Mouse (Mus musculus) intestine, embryonic 15.5 days (tissue): ENCODE measurements around the gene Hsd3b1. TPM values are rescaled to one million over a fixed set of nuclear protein-coding genes. Genes with fewer than 3 reads are reported as not detected.
"Not testable (repeated sequence)": the region's sequence is repeated elsewhere in the genome, so short reads cannot be mapped to it uniquely, and the experiment has no call there.

Experiments used
- ATAC-seq: fragments of 200-750 bp; cut with Nextera tagmentation; 2 replicates; pipeline ENCODE4 v1.8.0; 2017; ENCODE audit warnings: moderate TSS enrichment, moderate library complexity
- H3K27ac ChIP-seq: fragments of 300-500 bp; sonication (generic); 2 replicates; pipeline ENCODE4 v1.5.1; 2015; ENCODE audit warnings: mild to moderate bottlenecking, inconsistent platforms
- H3K27me3 ChIP-seq: fragments of 300-500 bp; sonication (generic); replicated peaks from 2 replicates; pipeline ENCODE4 v1.6.1; 2015; ENCODE audit warnings: inconsistent platforms
- H3K36me3 ChIP-seq: fragments of 300-500 bp; sonication (generic); 2 replicates; pipeline ENCODE4 v1.6.1; 2015; ENCODE audit warnings: inconsistent platforms
- H3K4me1 ChIP-seq: fragments of 300-500 bp; sonication (generic); replicated peaks from 2 replicates; pipeline ENCODE4 v1.6.1; 2015; ENCODE audit warnings: inconsistent platforms
- H3K4me2 ChIP-seq: fragments of 300-500 bp; sonication (generic); replicated peaks from 2 replicates; pipeline ENCODE4 v1.6.1; 2015; ENCODE audit warnings: mild to moderate bottlenecking, inconsistent platforms
- H3K4me3 ChIP-seq: fragments of 300-500 bp; sonication (generic); replicated peaks from 2 replicates; pipeline ENCODE4 v1.5.1; 2015; ENCODE audit warnings: inconsistent platforms
- H3K9ac ChIP-seq: fragments of 300-500 bp; sonication (generic); 2 replicates; pipeline ENCODE4 v1.6.1; 2015; ENCODE audit warnings: inconsistent platforms
- H3K9me3 ChIP-seq: fragments of 300-500 bp; sonication (generic); 2 replicates; pipeline ENCODE4 v1.6.1; 2016; ENCODE audit warnings: inconsistent platforms
- WGBS: fragments of 180-500 bp; shearing (Covaris S2); methylation state at CpG from one replicate; pipeline ENCODE4 v1.1.7; 2015; 5-methylcytosine and 5-hydroxymethylcytosine counted together
- polyA plus RNA-seq: library from polyadenylated mRNA; unstranded; fragments of >200 nt; fragmentation: Nextera tagmentation; extraction: Ambion mirVana; gene quantifications from 2 replicates; pipeline ENCODE4 v1.2.1, GENCODE M21; 2015

Hsd3b1 gene
- polyA plus RNA-seq, 1 experiment from 2014 or later: 1.5 TPM

- H3K4me1 ChIP-seq: 0 out of 2 replicates have a peak, but pooled peaks cover 4% of the 10 kb centered on the region
- no peak overlapping the region for H3K9ac ChIP-seq
- no peak overlapping the region for H3K4me3 ChIP-seq
- H3K36me3 ChIP-seq: no peaks in the 10 kb centered on the region
- peak; percentile 67 for ATAC-seq
- H3K9me3 ChIP-seq: no peaks in the 10 kb centered on the region
- no peaks in the 10 kb centered on the region for H3K27me3 ChIP-seq
- H3K27ac ChIP-seq: no peak overlapping the region
- 61% methylated on average over 3 of the region's 3 CpGs for WGBS
- no peak overlapping the region for H3K4me2 ChIP-seq
Observed at GRCm38 (mm10) chr3:98855160-98855559, 4.4 kb downstream of the Hsd3b1 start.

- Histone ChIP-seq H3K4me2 (no peak overlapping the region), H3K27me3 (no peaks in the 10 kb centered on the region), H3K9ac (no peak overlapping the region), H3K4me1 (0 out of 2 replicates have a peak, but pooled peaks cover 4% of the 10 kb centered on the region), H3K27ac (no peak overlapping the region), H3K4me3 (no peak overlapping the region), H3K36me3 (no peaks in the 10 kb centered on the region), H3K9me3 (no peaks in the 10 kb centered on the region)
- peak; percentile 76 for ATAC-seq
- WGBS: 26% methylated on average over 1 of the region's 1 CpGs
Observed at GRCm38 (mm10) chr3:98853685-98854084, 5.9 kb downstream of the Hsd3b1 start.

GRCm38 (mm10) chr3:98853051-98853450 lies 6.5 kb downstream of the Hsd3b1 start:
- ATAC-seq: no peak
- Histone ChIP-seq H3K4me1 (0 out of 2 replicates have a peak, but pooled peaks cover 4% of the 10 kb centered on the region), H3K36me3 (no peaks in the 10 kb centered on the region), H3K27ac (no peak overlapping the region), H3K9me3 (no peaks in the 10 kb centered on the region), H3K4me3 (no peak overlapping the region), H3K4me2 (no peak overlapping the region), H3K27me3 (no peaks in the 10 kb centered on the region), H3K9ac (no peak overlapping the region)
- 90% methylated on average over 3 of the region's 3 CpGs for WGBS

GRCm38 (mm10) chr3:98852631-98853030 lies 7.0 kb downstream of the Hsd3b1 start:
- no peak overlapping the region for H3K27ac ChIP-seq
- no peak for ATAC-seq
- H3K4me3 ChIP-seq: no peak overlapping the region
- no peaks in the 10 kb centered on the region for H3K36me3 ChIP-seq
- no peak overlapping the region for H3K4me2 ChIP-seq
- no peaks in the 10 kb centered on the region for H3K9me3 ChIP-seq
- 0 out of 2 replicates have a peak, but pooled peaks cover 4% of the 10 kb centered on the region for H3K4me1 ChIP-seq
- 86% methylated on average over 6 of the region's 6 CpGs for WGBS
- no peaks in the 10 kb centered on the region for H3K27me3 ChIP-seq
- H3K9ac ChIP-seq: no peak overlapping the region

GRCm38 (mm10) chr3:98851853-98852252 lies 7.7 kb downstream of the Hsd3b1 start:
- Histone ChIP-seq H3K4me3 (no peak overlapping the region), H3K36me3 (no peaks in the 10 kb centered on the region), H3K27ac (no peak overlapping the region), H3K9me3 (no peaks in the 10 kb centered on the region), H3K27me3 (no peaks in the 10 kb centered on the region), H3K9ac (no peak overlapping the region), H3K4me1 (0 out of 2 replicates have a peak, but pooled peaks cover 4% of the 10 kb centered on the region), H3K4me2 (no peak overlapping the region)
- ATAC-seq: no peak
- 74% methylated on average over 2 of the region's 2 CpGs for WGBS

GRCm38 (mm10) chr3:98850262-98850661 lies 9.3 kb downstream of the Hsd3b1 start:
- H3K4me2 ChIP-seq: no peak overlapping the region
- H3K4me3 ChIP-seq: no peak overlapping the region
- no peak for ATAC-seq
- H3K9ac ChIP-seq: no peak overlapping the region
- no peak overlapping the region for H3K27ac ChIP-seq
- 0 out of 2 replicates have a peak, but pooled peaks cover under 1% of the 10 kb centered on the region for H3K4me1 ChIP-seq
- WGBS: 81% methylated on average over 5 of the region's 5 CpGs
- H3K9me3 ChIP-seq: no peaks in the 10 kb centered on the region
- no peaks in the 10 kb centered on the region for H3K27me3 ChIP-seq
- H3K36me3 ChIP-seq: no peaks in the 10 kb centered on the region

- H3K4me2 ChIP-seq: no peak overlapping the region
- H3K9ac ChIP-seq: no peak overlapping the region
- WGBS: 75% methylated on average over 1 of the region's 1 CpGs
- H3K4me3 ChIP-seq: no peak overlapping the region
- peak; percentile 40; the same call in 1 of the 2 replicates for ATAC-seq
- no peaks in the 10 kb centered on the region for H3K27me3 ChIP-seq
- no peaks in the 10 kb centered on the region for H3K9me3 ChIP-seq
- no peaks in the 10 kb centered on the region for H3K4me1 ChIP-seq
- no peak overlapping the region for H3K27ac ChIP-seq
- no peaks in the 10 kb centered on the region for H3K36me3 ChIP-seq
Observed at GRCm38 (mm10) chr3:98848898-98849297, 10.7 kb downstream of the Hsd3b1 start.

- no peaks in the 10 kb centered on the region for H3K4me1 ChIP-seq
- ATAC-seq: no peak
Observed at GRCm38 (mm10) chr3:98814101-98814670, 45.4 kb downstream of the Hsd3b1 start, which contains the start of gene Hsd3b6. TSS of gene Hsd3b6 (minus strand) at chr3:98814443.

GRCm38 (mm10) chr3:98812653-98813052 lies 46.9 kb downstream of the Hsd3b1 start:
- not testable (repeated sequence) for H3K4me3 ChIP-seq, H3K4me1 ChIP-seq, H3K9ac ChIP-seq, H3K27me3 ChIP-seq, H3K9me3 ChIP-seq, H3K27ac ChIP-seq, ATAC-seq, H3K4me2 ChIP-seq, H3K36me3 ChIP-seq
- 72% methylated on average over 6 of the region's 6 CpGs for WGBS

More at GRCm38 (mm10) chr3:98814101-98814670, 45.4 kb downstream of the Hsd3b1 start, which contains the start of gene Hsd3b6:
- Histone ChIP-seq H3K27ac (no peak within 1 kb of the TSS), H3K4me3 (no peak within 1 kb of the TSS), H3K4me2 (no peak within 1 kb of the TSS), H3K9me3 (no peaks in the 10 kb centered on the region), H3K27me3 (no peaks in the 10 kb centered on the region), H3K36me3 (no peaks in the 10 kb centered on the region), H3K9ac (no peak within 1 kb of the TSS)
- 64% methylated on average over 6 of the region's 6 CpGs for WGBS

GRCm38 (mm10) chr3:98805032-98805431 lies 54.6 kb downstream of the Hsd3b1 start:
- H3K9me3 ChIP-seq, H3K4me2 ChIP-seq, H3K36me3 ChIP-seq, H3K4me3 ChIP-seq, H3K27ac ChIP-seq, H3K9ac ChIP-seq, H3K27me3 ChIP-seq, H3K4me1 ChIP-seq, ATAC-seq: not testable (repeated sequence)
- 54% methylated on average over 3 of the region's 3 CpGs for WGBS

Other genes starting within 250 kb of the Hsd3b1 start
- not detected in 2 replicates for gene Hsd3b5, start 229.5 kb downstream of the Hsd3b1 start, polyA plus RNA-seq
- gene Hsd3b2, start 135.3 kb downstream of the Hsd3b1 start, polyA plus RNA-seq: 0.18 and 0.28 TPM in 2 replicates
- 10.5 and 12.7 TPM in 2 replicates for gene Hsd3b3, start 96.7 kb downstream of the Hsd3b1 start, polyA plus RNA-seq
- gene Hsd3b6, start 45.4 kb downstream of the Hsd3b1 start, polyA plus RNA-seq: 0.96 and 1.0 TPM in 2 replicates
- 34.3 and 37.1 TPM in 2 replicates for gene Hao2, start 33.4 kb upstream of the Hsd3b1 start, polyA plus RNA-seq